Mouse (Mus musculus): ENCODE results near the gene Plpp4. TPM values are rescaled to one million over a fixed set of nuclear protein-coding genes. Genes with fewer than 3 reads are reported as not detected.

Plpp4 gene
- not detected for polyA plus RNA-seq (2014; fragmentation: Illumina TruSeq; extraction: RNeasy Lipid Tissue Mini Kit (QIAGEN cat#74804); ENCODE audit: low read depth, low replicate concordance)

DNA sequence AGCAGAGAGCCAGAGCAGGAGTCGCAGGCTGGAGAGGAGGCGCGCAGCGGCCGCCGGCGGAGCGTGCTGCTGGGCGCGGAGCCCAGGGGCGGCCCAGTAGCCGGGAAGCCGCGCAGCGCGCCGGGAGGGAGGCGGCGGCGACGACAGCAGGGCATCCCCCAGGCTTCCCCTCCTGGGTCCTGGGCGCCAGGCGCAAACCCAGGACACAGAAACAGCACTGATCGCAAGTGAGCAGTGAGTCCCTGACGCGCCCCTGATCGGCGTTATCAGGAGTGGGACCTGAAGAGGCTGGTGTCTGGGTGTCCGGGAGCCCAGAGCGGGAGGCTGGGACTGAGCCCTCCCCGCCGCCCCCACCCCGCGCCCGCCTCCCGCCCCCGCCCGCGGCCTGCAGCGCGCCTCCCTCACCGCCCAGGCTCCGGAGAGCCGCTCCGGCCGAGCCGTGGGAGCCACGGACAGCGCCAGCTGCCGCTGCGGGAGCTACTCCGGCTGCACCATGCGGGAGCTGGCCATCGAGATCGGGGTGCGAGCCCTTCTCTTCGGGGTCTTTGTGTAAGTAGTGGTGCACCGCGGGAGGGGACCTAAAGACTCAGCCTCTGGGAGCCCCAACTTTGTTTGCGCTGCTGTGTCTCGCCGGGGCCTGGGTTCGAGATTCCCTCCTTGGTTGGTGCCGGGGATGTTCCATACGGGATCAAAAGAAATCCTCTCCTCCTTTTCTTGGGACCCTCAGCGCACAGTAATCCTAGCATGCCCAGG is at the start of gene Plpp4:
Gene Plpp4 (plus strand): TSS at position 411 of the 753 bp plus-strand sequence.

Measured in adipose tissue, adult 10 weeks (tissue).